Mouse (Mus musculus) spleen, adult 2 months (tissue): Measurements from ENCODE around the gene Syt15.

ENCODE experiments used
- CTCF ChIP-seq: fragments of 200-500 bp; IDR thresholded peaks from 2 replicates; pipeline ENCODE4 v1.5.1; 2011; ENCODE audit warnings: mild to moderate bottlenecking, inconsistent platforms; ENCODE audit not compliant: insufficient read depth, insufficient read length, insufficient replicate concordance; ENCODE audit errors: extremely low read depth
- POLR2A ChIP-seq: fragments of 200-500 bp; IDR thresholded peaks from 2 replicates; pipeline ENCODE4 v1.6.1; 2011; ENCODE audit warnings: low read depth, low read length, inconsistent platforms

DNA sequence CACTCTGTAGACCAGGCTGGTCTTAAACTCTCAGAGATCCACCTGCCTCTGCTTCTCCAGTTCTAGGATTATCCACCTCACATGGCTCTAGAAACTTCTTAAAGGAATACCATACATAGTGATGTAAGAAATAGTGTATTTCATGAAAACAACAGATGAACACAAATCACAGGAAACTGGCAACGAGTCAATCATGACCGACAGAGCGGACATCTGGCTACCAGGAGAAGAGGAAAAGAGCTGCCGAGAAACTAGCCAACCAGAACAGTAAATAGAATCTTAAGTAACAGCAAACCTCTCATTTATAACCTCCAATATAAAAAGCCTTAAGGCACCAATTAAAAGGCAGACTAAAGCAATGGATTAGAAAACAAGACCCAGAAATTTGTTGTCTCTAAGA lies 60.3 kb downstream of the Syt15 start:
- TF ChIP-seq CTCF: no peak
- TF ChIP-seq POLR2A: no peak
